Mouse (Mus musculus): ENCODE measurements around the gene Nox3.
A peak's percentile ranks its signal among the peaks of the same experiment; 100 is the strongest.

Nox3 gene

GRCm38 (mm10) chr17:3610307-3610754 is 85.7 kb downstream of the Nox3 start:
- DNase-seq (ENCODE audit: inconsistent ontology term) = no peak

- no peak for DNase-seq (ENCODE audit: inconsistent ontology term)
Observed at GRCm38 (mm10) chr17:3602954-3603672, 92.9 kb downstream of the Nox3 start.

- DNase-seq (ENCODE audit: inconsistent ontology term) = no peak
Observed at GRCm38 (mm10) chr17:3598393-3598792, 97.7 kb downstream of the Nox3 start.

- peak; percentile 92 for DNase-seq (ENCODE audit: inconsistent ontology term)
Observed at GRCm38 (mm10) chr17:3597866-3598265, 98.2 kb downstream of the Nox3 start.

- DNase-seq (ENCODE audit: inconsistent ontology term) = peak; percentile 83
Observed at GRCm38 (mm10) chr17:3597130-3597529, 98.9 kb downstream of the Nox3 start.
